Mouse (Mus musculus) heart, embryonic 14.5 days (tissue): ENCODE data around the gene Ralgps1. TPM values are rescaled to one million over a fixed set of nuclear protein-coding genes. Genes with fewer than 3 reads are reported as not detected.

ENCODE experiments used
- ATAC-seq: fragments of 200-750 bp; cut with Nextera tagmentation; 2 replicates; pipeline ENCODE4 v1.8.0; 2017; ENCODE audit warnings: low read depth, moderate TSS enrichment; ENCODE audit not compliant: insufficient number of reproducible peaks, insufficient read depth, low FRiP score
- H3K27ac ChIP-seq, 2 experiments: fragments of 200-500 bp in 1 of 2; fragments of 300-500 bp in 1 of 2; sonication (generic) in 1 of 2; replicated peaks in 1 of 2; 2 replicates each; pipeline ENCODE4 v1.5.1; 2012 to 2014; ENCODE audit warnings: low read depth in 2 of 2, low read length in 2 of 2, control low read depth in 1 of 2, mild to moderate bottlenecking in 1 of 2, mixed read lengths in 1 of 2; ENCODE audit not compliant: control insufficient read depth in 1 of 2, insufficient read depth in 1 of 2
- H3K27me3 ChIP-seq: fragments of 300-500 bp; sonication (generic); 2 replicates; pipeline ENCODE4 v1.6.1; 2014; ENCODE audit warnings: mild to moderate bottlenecking, low read length, control low read depth; ENCODE audit not compliant: control insufficient read depth, insufficient read depth
- H3K36me3 ChIP-seq: fragments of 300-500 bp; sonication (generic); 2 replicates; pipeline ENCODE4 v1.6.1; 2014; ENCODE audit warnings: mild to moderate bottlenecking, control low read depth, low read length, mixed read lengths; ENCODE audit not compliant: control insufficient read depth, insufficient read depth
- H3K4me1 ChIP-seq, 2 experiments: fragments of 200-500 bp in 1 of 2; fragments of 300-500 bp in 1 of 2; sonication (generic) in 1 of 2; 2 replicates each; pipeline ENCODE4 v1.6.1; 2012 to 2014; ENCODE audit warnings: low read length in 2 of 2, control low read depth in 1 of 2, mixed read lengths in 1 of 2; ENCODE audit not compliant: control insufficient read depth in 2 of 2, insufficient read depth in 2 of 2
- H3K4me2 ChIP-seq: fragments of 300-500 bp; sonication (generic); 2 replicates; pipeline ENCODE4 v1.6.1; 2014; ENCODE audit warnings: mild to moderate bottlenecking, low read length
- H3K4me3 ChIP-seq, 2 experiments: fragments of 200-500 bp in 1 of 2; fragments of 300-500 bp in 1 of 2; sonication (generic) in 1 of 2; 2 replicates each; pipeline ENCODE4 v1.5.1; 2012 to 2014; ENCODE audit warnings: low read length in 2 of 2, mild to moderate bottlenecking in 2 of 2, control low read depth in 1 of 2, low read depth in 1 of 2, moderate library complexity in 1 of 2; ENCODE audit not compliant: control insufficient read depth in 1 of 2, insufficient read depth in 1 of 2
- H3K9ac ChIP-seq: fragments of 300-500 bp; sonication (generic); 2 replicates; pipeline ENCODE4 v1.6.1; 2014; ENCODE audit warnings: mild to moderate bottlenecking, low read length
- H3K9me3 ChIP-seq: fragments of 300-500 bp; sonication (generic); 2 replicates; pipeline ENCODE4 v1.6.1; 2016; ENCODE audit warnings: low read length, control low read depth; ENCODE audit not compliant: control insufficient read depth
- WGBS: fragments of 180-500 bp; shearing (Covaris S2); extraction: QIAGEN DNeasy Blood & Tissue Kit; methylation state at CpG from one replicate; pipeline ENCODE4 v1.1.7; 2014; 5-methylcytosine and 5-hydroxymethylcytosine counted together
- polyA plus RNA-seq: library from polyadenylated mRNA; unstranded; fragments of >200 nt; fragmentation: Nextera tagmentation; extraction: Ambion mirVana; gene quantifications from 2 replicates; pipeline ENCODE4 v1.2.1, GENCODE M21; 2014

The Ralgps1 gene
- polyA plus RNA-seq, 1 experiment from 2014 or later: 6.7 TPM

DNA sequence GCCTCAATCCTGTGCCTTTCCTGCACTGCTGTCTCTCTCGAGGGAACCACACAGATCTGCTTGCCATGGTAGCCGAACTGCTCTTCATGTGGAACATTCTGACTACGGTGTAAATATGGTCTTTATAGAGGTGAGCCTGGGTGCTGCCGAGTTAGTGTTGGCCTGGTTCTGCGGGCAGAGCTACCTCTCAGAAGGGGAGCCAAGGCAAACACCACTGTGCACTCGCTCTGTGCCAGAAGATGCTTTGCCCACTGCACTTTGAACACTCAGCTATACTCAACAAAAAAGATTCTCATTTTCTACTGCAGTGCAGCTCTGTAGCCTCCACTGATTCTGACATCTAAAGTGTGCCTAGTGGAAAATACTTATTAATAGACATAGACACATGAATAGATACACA lies 133.7 kb downstream of the Ralgps1 start:
- no peak overlapping the region for H3K4me2 ChIP-seq
- H3K4me3 ChIP-seq: no peak overlapping the region
- H3K36me3 ChIP-seq: peaks cover 35% of the 10 kb centered on the region
- peaks cover 13 to 38% of the 10 kb centered on the region in 2 experiments for H3K4me1 ChIP-seq
- H3K27ac ChIP-seq: no peak overlapping the region
- no peaks in the 10 kb centered on the region for H3K9me3 ChIP-seq
- 87% methylated on average over 6 of the region's 6 CpGs for WGBS
- no peak for ATAC-seq
- no peaks in the 10 kb centered on the region for H3K27me3 ChIP-seq
- H3K9ac ChIP-seq: no peak overlapping the region

DNA sequence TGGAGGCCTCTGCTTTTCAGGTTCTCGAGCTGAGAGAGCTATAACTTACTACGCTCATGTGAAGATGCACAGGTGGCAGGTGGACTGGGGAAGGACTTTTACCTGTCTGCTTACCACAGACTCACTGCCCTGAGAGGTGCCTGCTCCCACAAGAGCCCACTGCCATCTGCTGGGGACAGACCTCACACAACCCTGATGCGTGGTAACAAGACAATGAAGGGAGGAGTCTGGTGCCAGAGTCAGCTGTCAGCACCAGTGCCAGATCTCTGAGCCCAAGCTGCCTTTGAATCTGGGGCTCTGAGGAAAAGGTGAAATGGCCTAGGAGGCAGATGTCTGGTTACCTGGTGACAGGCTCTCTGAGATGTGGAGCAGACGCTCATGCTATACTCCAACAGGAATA lies 136.4 kb downstream of the Ralgps1 start:
- H3K36me3 ChIP-seq: peaks cover 51% of the 10 kb centered on the region
- H3K9me3 ChIP-seq: no peaks in the 10 kb centered on the region
- peaks cover 27 to 60% of the 10 kb centered on the region in 2 experiments for H3K4me1 ChIP-seq
- H3K27me3 ChIP-seq: no peaks in the 10 kb centered on the region
- WGBS: 73% methylated on average over 4 of the region's 4 CpGs
- H3K4me2 ChIP-seq: no peak overlapping the region
- H3K9ac ChIP-seq: no peak overlapping the region
- H3K4me3 ChIP-seq: no peak overlapping the region
- no peak for ATAC-seq
- H3K27ac ChIP-seq: peak overlapping the region in 1 of 2 experiments; percentile 19; a peak in 1 of 4 replicates

DNA sequence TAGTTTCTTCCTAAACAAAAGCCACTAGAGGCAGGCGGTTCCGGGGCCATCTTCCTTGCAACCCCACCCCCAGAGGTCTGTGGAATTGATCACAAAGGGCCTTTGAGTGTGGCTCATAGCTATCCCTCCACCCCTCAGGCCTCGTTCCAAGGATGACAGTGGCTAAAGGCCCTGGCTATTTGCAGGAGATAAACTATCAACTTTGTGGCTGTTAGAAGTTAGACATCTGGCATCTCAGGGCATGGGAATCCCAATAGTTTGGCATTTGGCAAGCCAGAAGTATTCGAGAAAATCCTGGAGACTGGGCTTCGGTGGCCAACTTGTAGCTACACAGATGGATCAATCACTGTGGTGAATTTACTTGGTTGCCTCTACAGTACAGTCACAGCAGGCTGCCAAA lies 137.4 kb downstream of the Ralgps1 start:
- Histone ChIP-seq H3K36me3 (peaks cover 61% of the 10 kb centered on the region), H3K4me1 (peaks cover 24 to 55% of the 10 kb centered on the region in 2 experiments), H3K9ac (no peak overlapping the region), H3K27ac (no peak overlapping the region), H3K4me2 (no peak overlapping the region), H3K4me3 (no peak overlapping the region), H3K9me3 (no peaks in the 10 kb centered on the region), H3K27me3 (no peaks in the 10 kb centered on the region)
- ATAC-seq: no peak
- WGBS: 70% methylated on average over 5 of the region's 5 CpGs

DNA sequence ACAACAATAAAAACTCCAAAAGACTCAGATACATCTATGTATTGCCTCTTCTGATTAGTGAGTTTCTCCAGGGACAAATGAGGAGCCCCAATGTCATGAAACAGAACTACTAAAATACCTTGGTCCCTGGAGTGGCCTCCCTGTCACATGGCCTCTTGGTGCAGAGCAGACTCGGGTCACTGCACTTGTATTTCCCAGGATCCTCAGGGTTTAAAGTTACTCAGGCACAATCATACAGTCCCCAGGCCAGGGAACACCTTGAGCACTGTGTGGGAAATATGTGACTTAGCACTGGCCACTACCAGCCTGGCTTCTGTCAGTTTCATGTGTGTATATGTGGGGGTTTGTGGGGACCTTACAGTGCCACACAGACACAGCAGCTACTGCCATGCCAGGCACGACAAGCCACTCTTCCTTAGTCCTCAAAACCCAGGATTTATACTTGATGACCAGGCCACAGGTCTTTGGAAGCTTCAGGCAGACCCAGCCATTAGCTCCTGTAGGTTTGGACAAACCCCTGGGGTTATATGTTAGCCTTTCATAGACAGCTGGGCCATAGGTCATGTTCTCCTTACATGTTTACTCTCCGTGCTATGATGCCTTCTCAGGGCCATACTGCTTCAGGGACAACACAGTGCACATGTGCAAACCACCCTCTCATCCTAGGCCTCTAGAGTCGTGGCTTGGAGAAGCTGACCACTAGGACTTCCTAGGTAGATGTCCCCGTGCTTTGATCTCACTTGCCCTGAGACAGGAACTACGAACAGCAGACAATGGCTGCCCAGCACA lies 138.3 kb downstream of the Ralgps1 start:
- WGBS: 68% methylated on average over 6 of the region's 6 CpGs
- H3K27ac ChIP-seq: peak overlapping the region in 1 of 2 experiments; percentile 64; a peak in 2 of 4 replicates
- no peak for ATAC-seq

DNA sequence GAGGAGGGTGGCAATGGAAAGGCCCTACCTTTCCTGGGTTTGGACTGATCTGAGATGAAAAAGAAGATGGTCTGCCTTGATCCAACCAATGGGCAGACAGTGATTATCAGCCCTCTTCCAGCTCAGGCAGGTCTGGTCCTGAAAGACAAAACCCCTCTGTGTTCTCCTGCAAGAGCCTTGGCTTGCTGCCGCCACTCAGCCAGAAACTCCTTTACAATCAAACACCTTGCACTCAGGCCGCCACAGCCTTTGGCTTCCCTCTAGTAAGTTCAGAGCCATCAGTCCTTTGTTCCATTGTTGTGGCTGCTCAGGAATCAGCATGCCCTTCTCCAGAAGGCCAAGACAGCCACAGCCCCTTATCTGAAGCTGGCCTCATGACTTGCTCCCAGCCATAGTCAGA lies 139.5 kb downstream of the Ralgps1 start:
- peaks cover 60% of the 10 kb centered on the region for H3K36me3 ChIP-seq
- H3K4me2 ChIP-seq: no peak overlapping the region
- H3K4me1 ChIP-seq: peaks cover 28 to 72% of the 10 kb centered on the region in 2 experiments
- H3K9ac ChIP-seq: no peak overlapping the region
- no peak for ATAC-seq
- H3K27me3 ChIP-seq: no peaks in the 10 kb centered on the region
- H3K27ac ChIP-seq: peak overlapping the region; percentile 6 to 64; a peak in 3 of 4 replicates
- H3K4me3 ChIP-seq: no peak overlapping the region
- 62% methylated on average over 2 of the region's 2 CpGs for WGBS
- H3K9me3 ChIP-seq: no peaks in the 10 kb centered on the region

More for the DNA sequence above, 138.3 kb downstream of the Ralgps1 start:
- Histone ChIP-seq H3K27me3 (no peaks in the 10 kb centered on the region), H3K36me3 (peaks cover 69% of the 10 kb centered on the region), H3K4me1 (peaks cover 28 to 60% of the 10 kb centered on the region in 2 experiments), H3K9ac (peak overlapping the region; percentile 22; the same call in 1 of the 2 replicates), H3K9me3 (no peaks in the 10 kb centered on the region), H3K4me2 (no peak overlapping the region), H3K4me3 (no peak overlapping the region)

DNA sequence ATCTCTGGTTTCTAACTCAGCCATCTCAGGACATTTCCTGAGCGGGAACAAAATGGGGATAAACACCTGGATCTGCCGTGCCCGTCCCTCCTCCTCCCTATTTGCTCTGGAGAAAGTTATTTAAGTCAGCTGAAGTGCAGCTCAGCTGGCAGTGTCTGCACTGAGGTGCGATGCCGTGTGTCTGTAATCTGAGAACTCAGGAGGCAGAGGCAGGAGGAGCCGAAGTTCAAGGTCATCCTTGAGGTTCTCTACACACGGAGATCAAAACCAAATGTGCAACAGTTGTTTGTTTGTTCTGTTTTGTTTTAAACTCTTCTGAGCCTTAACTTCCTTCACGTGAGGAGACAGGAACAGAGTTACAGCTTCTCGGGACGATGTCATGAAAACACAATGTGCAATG lies 140.6 kb downstream of the Ralgps1 start:
- H3K9ac ChIP-seq: no peak overlapping the region
- 0 out of 4 replicates have a peak overlapping the region, but pooled peaks of 1 of the 2 experiments have one; percentile 9 for H3K27ac ChIP-seq
- no peak overlapping the region for H3K4me2 ChIP-seq
- no peaks in the 10 kb centered on the region for H3K9me3 ChIP-seq
- H3K36me3 ChIP-seq: peaks cover 55% of the 10 kb centered on the region
- ATAC-seq: no peak
- no peak overlapping the region for H3K4me3 ChIP-seq
- no peaks in the 10 kb centered on the region for H3K27me3 ChIP-seq
- peaks cover 25 to 69% of the 10 kb centered on the region in 2 experiments for H3K4me1 ChIP-seq
- WGBS: 57% methylated on average over 10 of the region's 10 CpGs

DNA sequence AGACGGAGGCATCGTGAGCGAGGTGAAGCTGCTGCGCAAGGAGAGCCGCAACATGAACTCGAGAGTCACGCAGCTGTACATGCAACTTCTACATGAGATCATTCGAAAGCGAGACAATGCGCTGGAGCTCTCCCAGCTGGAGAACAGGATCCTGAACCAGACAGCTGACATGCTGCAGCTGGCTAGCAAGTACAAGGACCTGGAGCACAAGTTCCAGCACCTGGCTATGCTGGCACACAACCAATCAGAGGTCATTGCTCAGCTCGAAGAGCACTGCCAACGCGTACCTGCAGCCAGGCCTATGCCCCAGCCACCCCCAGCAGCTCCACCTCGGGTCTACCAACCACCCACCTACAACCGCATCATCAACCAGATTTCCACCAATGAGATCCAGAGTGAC lies 142.7 kb downstream of the Ralgps1 start:
- Histone ChIP-seq H3K36me3 (peaks cover 62% of the 10 kb centered on the region), H3K9me3 (no peaks in the 10 kb centered on the region), H3K27me3 (no peaks in the 10 kb centered on the region), H3K27ac (no peak overlapping the region), H3K4me3 (no peak overlapping the region), H3K4me1 (peaks cover 23 to 62% of the 10 kb centered on the region in 2 experiments), H3K9ac (no peak overlapping the region), H3K4me2 (no peak overlapping the region)
- WGBS: 91% methylated on average over 15 of the region's 15 CpGs
- ATAC-seq: no peak
